Mouse (Mus musculus): ENCODE data around the gene Cgn. TPM values are rescaled to one million over a fixed set of nuclear protein-coding genes. Genes with fewer than 3 reads are reported as not detected.
"Not testable (repeated sequence)": the region's sequence is repeated elsewhere in the genome, so short reads cannot be mapped to it uniquely, and the experiment has no call there.

The Cgn gene
- polyA plus RNA-seq, 2 experiments = 4.6 to 8.0 TPM

- WGBS = 88% methylated on average over 7 of the region's 7 CpGs
- no peak overlapping the region for H3K4me3 ChIP-seq (replicated peaks; ENCODE audit: low read length)
- TF ChIP-seq POLR2A (IDR thresholded peaks at IDR 0.05; ENCODE audit: borderline replicate concordance, extremely low read depth, insufficient read depth, insufficient read length) = no peak
- no peaks in the 10 kb centered on the region for H3K36me3 ChIP-seq (ENCODE audit: control insufficient read depth, insufficient read depth, low read length)
- DNase-seq (ENCODE audit: low spot score) (no peak), ATAC-seq (ENCODE audit: low FRiP score, low read depth) (no peak)
- H3K9ac ChIP-seq (ENCODE audit: low read depth, low read length, severe bottlenecking) = no peak overlapping the region
- no peaks in the 10 kb centered on the region for H3K9me3 ChIP-seq (ENCODE audit: control insufficient read depth, low read length)
- H3K4me1 ChIP-seq (ENCODE audit: control insufficient read depth, insufficient read depth, low read length) = no peaks in the 10 kb centered on the region
- H3K27me3 ChIP-seq (ENCODE audit: control insufficient read depth, insufficient read depth, low read length) = no peaks in the 10 kb centered on the region
- H3K4me2 ChIP-seq (replicated peaks; ENCODE audit: low read depth, low read length, severe bottlenecking) = no peak overlapping the region
- no peak overlapping the region for H3K27ac ChIP-seq (replicated peaks; ENCODE audit: low read depth, low read length)
Measured at GRCm38 (mm10) chr3:94775886-94776285, 10.4 kb downstream of the Cgn start.

DNA sequence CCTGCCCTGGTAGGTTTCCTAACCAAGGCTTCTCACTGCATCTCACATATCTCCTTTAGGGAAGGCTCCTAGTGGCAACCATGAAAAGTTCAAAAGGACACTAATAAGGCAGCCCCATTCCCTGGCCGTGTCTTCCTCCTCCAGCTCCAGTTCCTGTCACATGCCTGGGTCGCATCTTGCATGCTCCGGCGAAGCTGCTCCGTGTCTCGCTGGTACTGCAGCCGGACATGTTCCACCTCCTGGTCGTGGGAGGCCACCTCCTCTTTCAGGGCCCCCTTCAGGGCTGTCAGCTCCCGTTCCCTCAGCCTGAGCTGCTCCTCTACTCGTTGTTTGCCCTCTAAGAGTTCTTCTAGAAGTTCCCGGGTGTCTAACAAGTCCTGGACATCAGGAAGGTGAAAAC is 12.3 kb downstream of the Cgn start:
- no peaks in the 10 kb centered on the region for H3K9me3 ChIP-seq (ENCODE audit: control insufficient read depth, low read length)
- no peak overlapping the region for H3K4me3 ChIP-seq (replicated peaks; ENCODE audit: low read length)
- H3K36me3 ChIP-seq (ENCODE audit: control insufficient read depth, insufficient read depth, low read length) = no peaks in the 10 kb centered on the region
- DNase-seq (ENCODE audit: low spot score) (no peak), ATAC-seq (ENCODE audit: low FRiP score, low read depth) (no peak)
- H3K9ac ChIP-seq (ENCODE audit: low read depth, low read length, severe bottlenecking) = no peak overlapping the region
- H3K27me3 ChIP-seq (ENCODE audit: control insufficient read depth, insufficient read depth, low read length) = no peaks in the 10 kb centered on the region
- 78% methylated on average over 11 of the region's 11 CpGs for WGBS
- no peaks in the 10 kb centered on the region for H3K4me1 ChIP-seq (ENCODE audit: control insufficient read depth, insufficient read depth, low read length)
- no peak overlapping the region for H3K27ac ChIP-seq (replicated peaks; ENCODE audit: low read depth, low read length)
- H3K4me2 ChIP-seq (replicated peaks; ENCODE audit: low read depth, low read length, severe bottlenecking) = no peak overlapping the region
- TF ChIP-seq POLR2A (IDR thresholded peaks at IDR 0.05; ENCODE audit: borderline replicate concordance, extremely low read depth, insufficient read depth, insufficient read length) = no peak

DNA sequence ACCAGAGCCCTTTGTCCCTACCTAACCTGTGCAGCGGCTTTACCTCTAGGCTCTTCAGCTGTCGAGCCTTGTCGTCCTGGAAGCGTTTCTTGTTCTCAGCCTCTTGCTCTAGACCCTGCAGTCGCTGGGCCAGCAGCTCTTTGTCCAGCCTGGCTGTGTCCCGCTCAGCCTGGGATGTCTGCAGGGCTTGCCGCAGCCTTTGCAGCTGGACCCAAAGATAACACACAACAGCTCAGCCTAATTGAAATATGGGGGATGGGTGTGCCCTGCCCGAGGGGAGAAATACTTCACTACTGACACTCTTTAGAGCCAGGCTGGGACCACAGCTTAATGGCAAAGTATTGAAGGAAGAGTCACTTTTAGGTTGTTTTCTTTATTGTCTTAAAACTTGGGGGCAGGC is 20.8 kb downstream of the Cgn start:
- not testable (repeated sequence) for DNase-seq (ENCODE audit: low spot score); H3K9me3 ChIP-seq (ENCODE audit: control insufficient read depth, low read length); H3K27me3 ChIP-seq (ENCODE audit: control insufficient read depth, insufficient read depth, low read length); H3K36me3 ChIP-seq (ENCODE audit: control insufficient read depth, insufficient read depth, low read length); ATAC-seq (ENCODE audit: low FRiP score, low read depth); H3K27ac ChIP-seq (replicated peaks; ENCODE audit: low read depth, low read length); H3K4me2 ChIP-seq (replicated peaks; ENCODE audit: low read depth, low read length, severe bottlenecking); H3K4me1 ChIP-seq (ENCODE audit: control insufficient read depth, insufficient read depth, low read length); H3K4me3 ChIP-seq (replicated peaks; ENCODE audit: low read length); H3K9ac ChIP-seq (ENCODE audit: low read depth, low read length, severe bottlenecking)
- 53% methylated on average over 8 of the region's 8 CpGs for WGBS

DNA sequence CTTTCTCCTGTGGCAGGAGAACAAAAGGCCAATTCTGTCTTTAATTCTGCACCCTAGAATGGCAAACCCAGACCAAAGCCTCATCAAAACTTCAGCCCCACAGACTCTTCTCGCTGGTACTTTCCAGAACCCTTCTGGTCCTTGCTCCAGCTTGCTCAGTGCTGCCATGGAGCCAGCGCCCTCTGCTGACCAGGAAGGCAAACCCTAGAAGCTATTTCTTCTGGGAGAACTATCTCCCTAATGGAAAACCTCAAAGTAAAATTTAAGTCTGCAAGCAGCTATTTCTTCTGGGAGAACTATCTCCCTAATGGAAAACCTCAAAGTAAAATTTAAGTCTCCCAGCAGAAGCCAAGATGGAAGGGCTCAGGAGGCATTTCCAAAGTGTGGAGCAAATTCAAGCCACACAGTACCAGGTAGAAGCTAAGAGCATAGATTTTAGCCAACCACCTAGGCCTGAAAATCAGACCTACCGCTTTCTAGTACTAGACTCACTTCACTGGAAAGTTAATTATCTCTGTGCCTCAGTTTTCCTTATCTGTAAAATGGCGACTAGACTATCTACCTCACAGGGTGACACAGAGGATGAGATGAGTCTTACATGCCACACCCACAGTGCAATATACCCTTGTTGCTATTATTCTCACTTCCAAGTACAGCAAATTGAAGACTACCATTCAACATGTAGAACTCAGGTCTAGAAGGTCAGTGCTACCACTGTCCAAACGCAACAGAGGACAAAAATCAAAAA is 21.6 kb downstream of the Cgn start:
- not testable (repeated sequence) for H3K4me2 ChIP-seq (replicated peaks; ENCODE audit: low read depth, low read length, severe bottlenecking); H3K27ac ChIP-seq (replicated peaks; ENCODE audit: low read depth, low read length); DNase-seq (ENCODE audit: low spot score); H3K36me3 ChIP-seq (ENCODE audit: control insufficient read depth, insufficient read depth, low read length); H3K9me3 ChIP-seq (ENCODE audit: control insufficient read depth, low read length); H3K9ac ChIP-seq (ENCODE audit: low read depth, low read length, severe bottlenecking); ATAC-seq (ENCODE audit: low FRiP score, low read depth); H3K4me1 ChIP-seq (ENCODE audit: control insufficient read depth, insufficient read depth, low read length); H3K4me3 ChIP-seq (replicated peaks; ENCODE audit: low read length); H3K27me3 ChIP-seq (ENCODE audit: control insufficient read depth, insufficient read depth, low read length)
- WGBS = 93% methylated on average over 3 of the region's 5 CpGs

DNA sequence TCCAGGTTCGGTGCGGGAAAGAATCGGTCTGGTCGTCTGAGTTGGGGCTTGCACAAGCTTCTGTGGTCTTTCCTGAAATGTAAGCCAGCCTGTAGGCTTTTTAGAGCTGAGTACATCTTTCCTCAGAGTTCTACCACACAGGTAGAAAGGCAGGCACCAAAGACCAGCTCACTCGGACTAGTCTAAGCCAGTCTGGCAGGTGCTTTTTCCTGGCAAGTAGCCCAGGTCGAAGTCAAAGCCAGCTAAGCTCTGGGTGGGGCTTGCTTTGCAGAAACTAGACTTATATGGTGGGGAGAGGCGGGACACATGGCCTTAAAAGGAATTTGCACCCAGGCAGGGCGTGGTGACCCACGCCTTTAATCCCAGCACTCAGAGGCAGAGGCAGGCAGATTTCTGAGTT is 27.9 kb downstream of the Cgn start:
- not testable (repeated sequence) for H3K9me3 ChIP-seq (ENCODE audit: control insufficient read depth, low read length); H3K4me3 ChIP-seq (replicated peaks; ENCODE audit: low read length); H3K36me3 ChIP-seq (ENCODE audit: control insufficient read depth, insufficient read depth, low read length); H3K27me3 ChIP-seq (ENCODE audit: control insufficient read depth, insufficient read depth, low read length); H3K9ac ChIP-seq (ENCODE audit: low read depth, low read length, severe bottlenecking); H3K27ac ChIP-seq (replicated peaks; ENCODE audit: low read depth, low read length); H3K4me1 ChIP-seq (ENCODE audit: control insufficient read depth, insufficient read depth, low read length); DNase-seq (ENCODE audit: low spot score); H3K4me2 ChIP-seq (replicated peaks; ENCODE audit: low read depth, low read length, severe bottlenecking)
- 49% methylated on average over 4 of the region's 9 CpGs for WGBS
- ATAC-seq (ENCODE audit: low FRiP score, low read depth) = peak; percentile 32; the same call in 1 of the 2 replicates

DNA sequence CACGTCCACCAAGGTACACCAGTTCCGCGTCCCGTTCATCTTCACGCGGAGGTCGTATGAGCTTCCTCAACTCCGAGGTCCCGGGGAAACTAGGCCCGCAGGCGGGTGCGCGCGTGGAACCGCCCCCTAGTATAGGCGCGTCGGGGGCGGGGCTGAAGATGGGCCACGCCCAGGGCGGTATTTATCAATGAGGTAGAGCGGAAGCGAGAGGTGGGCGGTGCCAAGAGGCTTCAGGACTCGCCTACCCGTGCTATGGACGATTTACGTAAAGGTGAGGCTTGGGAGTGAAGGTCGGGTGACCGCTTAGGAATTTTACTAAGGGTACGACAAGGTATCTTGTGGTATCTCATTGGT is 28.3 kb downstream of the Cgn start:
- WGBS = under 1% methylated on average over 16 of the region's 31 CpGs
- not testable (repeated sequence) for H3K9ac ChIP-seq (ENCODE audit: low read depth, low read length, severe bottlenecking); DNase-seq (ENCODE audit: low spot score); H3K27me3 ChIP-seq (ENCODE audit: control insufficient read depth, insufficient read depth, low read length); H3K9me3 ChIP-seq (ENCODE audit: control insufficient read depth, low read length); H3K4me1 ChIP-seq (ENCODE audit: control insufficient read depth, insufficient read depth, low read length); H3K27ac ChIP-seq (replicated peaks; ENCODE audit: low read depth, low read length); H3K36me3 ChIP-seq (ENCODE audit: control insufficient read depth, insufficient read depth, low read length)
- peak; percentile 93 for ATAC-seq (ENCODE audit: low FRiP score, low read depth)
- Histone ChIP-seq H3K4me2 (replicated peaks; ENCODE audit: low read depth, low read length, severe bottlenecking) (0 out of 2 replicates have a peak overlapping the region, but pooled peaks have one; percentile 23), H3K4me3 (replicated peaks; ENCODE audit: low read length) (peak overlapping the region; percentile 26; the same call in 1 of the 2 replicates)

GRCm38 (mm10) chr3:94757251-94758055 is 28.8 kb downstream of the Cgn start:
- H3K36me3 ChIP-seq (ENCODE audit: control insufficient read depth, insufficient read depth, low read length); H3K27me3 ChIP-seq (ENCODE audit: control insufficient read depth, insufficient read depth, low read length); DNase-seq (ENCODE audit: low spot score); H3K27ac ChIP-seq (replicated peaks; ENCODE audit: low read depth, low read length); H3K9ac ChIP-seq (ENCODE audit: low read depth, low read length, severe bottlenecking); H3K9me3 ChIP-seq (ENCODE audit: control insufficient read depth, low read length); H3K4me1 ChIP-seq (ENCODE audit: control insufficient read depth, insufficient read depth, low read length): not testable (repeated sequence)
- ATAC-seq (ENCODE audit: low FRiP score, low read depth) = peak; percentile 58
- 3% methylated on average over 20 of the region's 47 CpGs for WGBS
- Histone ChIP-seq H3K4me2 (replicated peaks; ENCODE audit: low read depth, low read length, severe bottlenecking) (peak overlapping the region; percentile 60), H3K4me3 (replicated peaks; ENCODE audit: low read length) (peak overlapping the region; percentile 35)
